Mouse (Mus musculus) CH12.LX (cell line): ENCODE data around the gene Cdkl3. TPM values are rescaled to one million over a fixed set of nuclear protein-coding genes. Genes with fewer than 3 reads are reported as not detected.

ENCODE experiments used
- DNase-seq: peaks from one replicate; pipeline ENCODE4 v3.0.0-alpha.2; 2013; ENCODE audit errors: extremely low read depth
- H3K27ac ChIP-seq: 2 replicates; pipeline ENCODE4 v1.5.1; 2012; ENCODE audit warnings: low read depth, mild to moderate bottlenecking, control low read depth, moderate library complexity; ENCODE audit not compliant: insufficient read depth
- H3K27me3 ChIP-seq: replicated peaks from 2 replicates; pipeline ENCODE3; 2012; ENCODE audit warnings: inconsistent platforms
- H3K36me3 ChIP-seq, 2 experiments: replicated peaks in 1 of 2; 2 replicates each; pipeline versions ENCODE3 to v1.6.1; 2012; ENCODE audit warnings: inconsistent platforms in 1 of 2, low read length in 1 of 2, mild to moderate bottlenecking in 1 of 2, mixed read lengths in 1 of 2, moderate library complexity in 1 of 2; ENCODE audit not compliant: control insufficient read depth in 1 of 2, insufficient read depth in 1 of 2
- H3K4me1 ChIP-seq, 2 experiments: 2 replicates each; pipeline ENCODE4 v1.6.1; 2012; ENCODE audit warnings: inconsistent platforms in 1 of 2, moderate library complexity in 1 of 2; ENCODE audit not compliant: insufficient read depth in 2 of 2, control insufficient read depth in 1 of 2
- H3K4me2 ChIP-seq: 2 replicates; pipeline ENCODE4 v1.6.1; 2012; ENCODE audit warnings: low read depth, mild to moderate bottlenecking, control low read depth; ENCODE audit not compliant: poor library complexity, insufficient read depth, severe bottlenecking
- H3K4me3 ChIP-seq, 3 experiments: fragments of 150-350 bp in 1 of 3; sonication (generic) in 1 of 3; replicated peaks in 1 of 3; 2 replicates each; pipeline versions ENCODE3 to v1.5.1; 2011 to 2012; ENCODE audit warnings: low read depth in 2 of 3, low read length in 2 of 3, mild to moderate bottlenecking in 2 of 3, moderate library complexity in 2 of 3, control low read depth in 1 of 3, improper control_type of control experiment in 1 of 3, inconsistent platforms in 1 of 3, mixed read lengths in 1 of 3; ENCODE audit not compliant: poor library complexity in 1 of 3
- H3K79me2 ChIP-seq: replicated peaks from 2 replicates; pipeline ENCODE4 v1.6.1; 2012; ENCODE audit warnings: mild to moderate bottlenecking, moderate library complexity; ENCODE audit not compliant: control insufficient read depth, poor library complexity, insufficient read depth, severe bottlenecking; ENCODE audit errors: extremely low read depth
- H3K9ac ChIP-seq: 2 replicates; pipeline ENCODE4 v1.6.1; 2012; ENCODE audit warnings: low read depth, mild to moderate bottlenecking, control low read depth, moderate library complexity; ENCODE audit not compliant: insufficient read depth
- H3K9me3 ChIP-seq: replicated peaks from 2 replicates; pipeline ENCODE3; 2012; ENCODE audit warnings: low read length, inconsistent platforms, mixed read lengths
- BHLHE40 ChIP-seq: IDR thresholded peaks from 2 replicates; pipeline ENCODE4 v1.6.1; 2011; ENCODE audit warnings: mild to moderate bottlenecking, low read depth, low read length, improper control_type of control experiment
- CHD1 ChIP-seq: IDR thresholded peaks from 2 replicates; pipeline ENCODE4 v1.6.1; 2012; ENCODE audit warnings: low read depth, low read length, improper control_type of control experiment, inconsistent platforms
- CHD2 ChIP-seq: IDR thresholded peaks from 2 replicates; pipeline ENCODE4 v1.6.1; 2011; ENCODE audit warnings: low read length, improper control_type of control experiment
- CTCF ChIP-seq, 2 experiments: IDR thresholded peaks in 1 of 2; conservative IDR thresholded peaks in 1 of 2; 2 replicates each; pipeline ENCODE4 v1.5.1; 2011 to 2012; ENCODE audit warnings: low read depth in 2 of 2, low read length in 2 of 2, improper control_type of control experiment in 1 of 2, inconsistent platforms in 1 of 2, mild to moderate bottlenecking in 1 of 2, moderate library complexity in 1 of 2
- E2F4 ChIP-seq: IDR thresholded peaks from 2 replicates; pipeline ENCODE4 v1.6.1; 2011; ENCODE audit warnings: low read depth, low read length, improper control_type of control experiment; ENCODE audit not compliant: insufficient replicate concordance
- ELF1 ChIP-seq: IDR thresholded peaks from 2 replicates; pipeline ENCODE4 v1.6.1; 2014; ENCODE audit warnings: low read depth, mild to moderate bottlenecking, inconsistent platforms, low read length, improper control_type of control experiment
- EP300 ChIP-seq: IDR thresholded peaks from 2 replicates; pipeline ENCODE4 v1.6.1; 2011; ENCODE audit warnings: low read length, improper control_type of control experiment
- ETS1 ChIP-seq: conservative IDR thresholded peaks from 2 replicates; pipeline ENCODE4 v1.6.1; 2012; ENCODE audit warnings: low read depth, mild to moderate bottlenecking, inconsistent platforms, low read length, improper control_type of control experiment, moderate library complexity
- GABPA ChIP-seq: IDR thresholded peaks from 2 replicates; pipeline ENCODE4 v1.6.1; 2012; ENCODE audit warnings: low read depth, low read length, improper control_type of control experiment, inconsistent platforms; ENCODE audit not compliant: insufficient replicate concordance
- HCFC1 ChIP-seq: IDR thresholded peaks from 2 replicates; pipeline ENCODE4 v1.6.1; 2012; ENCODE audit warnings: low read depth, mild to moderate bottlenecking, inconsistent platforms, low read length, improper control_type of control experiment
- IRF4 ChIP-seq: IDR thresholded peaks from 2 replicates; pipeline ENCODE4 v1.6.1; 2014; ENCODE audit warnings: low read depth, mild to moderate bottlenecking, inconsistent platforms, low read length, improper control_type of control experiment
- JUN ChIP-seq: IDR thresholded peaks from 2 replicates; pipeline ENCODE4 v1.6.1; 2011; ENCODE audit warnings: low read depth, mild to moderate bottlenecking, low read length, improper control_type of control experiment, moderate library complexity; ENCODE audit not compliant: insufficient read depth
- JUND ChIP-seq: conservative IDR thresholded peaks from 2 replicates; pipeline ENCODE4 v1.6.1; 2011; ENCODE audit warnings: low read depth, low read length, improper control_type of control experiment
- KAT2A ChIP-seq: IDR thresholded peaks from 2 replicates; pipeline ENCODE4 v1.6.1; 2012; ENCODE audit warnings: low read length, improper control_type of control experiment, inconsistent platforms; ENCODE audit not compliant: insufficient replicate concordance
- MAFK ChIP-seq: IDR thresholded peaks from 2 replicates; pipeline ENCODE4 v1.6.1; 2011; ENCODE audit warnings: low read length, improper control_type of control experiment; ENCODE audit not compliant: insufficient replicate concordance
- MAX ChIP-seq: IDR thresholded peaks from 2 replicates; pipeline ENCODE4 v1.6.1; 2011; ENCODE audit warnings: low read length, improper control_type of control experiment
- MAZ ChIP-seq: IDR thresholded peaks from 2 replicates; pipeline ENCODE4 v1.6.1; 2012; ENCODE audit warnings: low read depth, mild to moderate bottlenecking, inconsistent platforms, low read length, improper control_type of control experiment, moderate library complexity
- MEF2A ChIP-seq: IDR thresholded peaks from 2 replicates; pipeline ENCODE4 v1.6.1; 2014; ENCODE audit warnings: low read depth, mild to moderate bottlenecking, inconsistent platforms, low read length, improper control_type of control experiment, borderline replicate concordance
- MXI1 ChIP-seq: IDR thresholded peaks from 2 replicates; pipeline ENCODE4 v1.6.1; 2011; ENCODE audit warnings: mild to moderate bottlenecking, low read depth, low read length, improper control_type of control experiment
- MYC ChIP-seq: IDR thresholded peaks from 2 replicates; pipeline ENCODE4 v1.6.1; 2011; ENCODE audit warnings: low read depth, mild to moderate bottlenecking, improper control_type of control experiment, low read length
- NELFE ChIP-seq: IDR thresholded peaks from 2 replicates; pipeline ENCODE4 v1.6.1; 2011; ENCODE audit warnings: low read depth, low read length, improper control_type of control experiment
- NRF1 ChIP-seq: IDR thresholded peaks from 2 replicates; pipeline ENCODE4 v1.6.1; 2014; ENCODE audit warnings: low read depth, mild to moderate bottlenecking, inconsistent platforms, low read length, improper control_type of control experiment, moderate library complexity
- PAX5 ChIP-seq: IDR thresholded peaks from 2 replicates; pipeline ENCODE4 v1.6.1; 2012; ENCODE audit warnings: low read length, inconsistent platforms, mixed read lengths
- POLR2A ChIP-seq: IDR thresholded peaks from 2 replicates; pipeline ENCODE4 v1.6.1; 2011; ENCODE audit warnings: low read depth, mild to moderate bottlenecking, improper control_type of control experiment, low read length
- POLR2AphosphoS2 ChIP-seq: IDR thresholded peaks from 2 replicates; pipeline ENCODE4 v1.6.1; 2011; ENCODE audit warnings: low read depth, low read length, improper control_type of control experiment
- RAD21 ChIP-seq: IDR thresholded peaks from 2 replicates; pipeline ENCODE4 v1.6.1; 2011; ENCODE audit warnings: low read depth, mild to moderate bottlenecking, low read length, improper control_type of control experiment, moderate library complexity
- RCOR1 ChIP-seq: conservative IDR thresholded peaks from 2 replicates; pipeline ENCODE4 v1.6.1; 2012; ENCODE audit warnings: low read depth, mild to moderate bottlenecking, inconsistent platforms, low read length, improper control_type of control experiment
- SIN3A ChIP-seq: IDR thresholded peaks from 2 replicates; pipeline ENCODE4 v1.6.1; 2012; ENCODE audit warnings: low read length, improper control_type of control experiment, inconsistent platforms
- SMC3 ChIP-seq: IDR thresholded peaks from 2 replicates; pipeline ENCODE4 v1.6.1; 2011; ENCODE audit warnings: low read depth, low read length, improper control_type of control experiment
- TBP ChIP-seq: conservative IDR thresholded peaks from 2 replicates; pipeline ENCODE4 v1.6.1; 2011; ENCODE audit warnings: low read depth, low read length, improper control_type of control experiment
- TCF12 ChIP-seq: IDR thresholded peaks from 2 replicates; pipeline ENCODE4 v1.6.1; 2014; ENCODE audit warnings: low read depth, mild to moderate bottlenecking, inconsistent platforms, low read length, improper control_type of control experiment
- UBTF ChIP-seq: IDR thresholded peaks from 2 replicates; pipeline ENCODE4 v1.6.1; 2012; ENCODE audit warnings: low read depth, mild to moderate bottlenecking, inconsistent platforms, low read length, improper control_type of control experiment, moderate library complexity
- USF1 ChIP-seq: IDR thresholded peaks from 2 replicates; pipeline ENCODE4 v1.6.1; 2014; ENCODE audit warnings: low read depth, mild to moderate bottlenecking, inconsistent platforms, low read length, improper control_type of control experiment
- USF2 ChIP-seq: conservative IDR thresholded peaks from 2 replicates; pipeline ENCODE4 v1.6.1; 2011; ENCODE audit warnings: low read depth, low read length, improper control_type of control experiment
- ZC3H11A ChIP-seq: IDR thresholded peaks from 2 replicates; pipeline ENCODE4 v1.6.1; 2012; ENCODE audit warnings: low read depth, mild to moderate bottlenecking, inconsistent platforms, low read length, improper control_type of control experiment
- ZKSCAN1 ChIP-seq: IDR thresholded peaks from 2 replicates; pipeline ENCODE4 v1.6.1; 2012; ENCODE audit warnings: low read depth, inconsistent platforms, low read length, improper control_type of control experiment, borderline replicate concordance
- ZMIZ1 ChIP-seq: IDR thresholded peaks from 2 replicates; pipeline ENCODE4 v1.6.1; 2012; ENCODE audit warnings: low read depth, mild to moderate bottlenecking, inconsistent platforms, low read length, improper control_type of control experiment
- ZNF384 ChIP-seq: IDR thresholded peaks from 2 replicates; pipeline ENCODE4 v1.6.1; 2012; ENCODE audit warnings: low read depth, low read length, improper control_type of control experiment, inconsistent platforms
- dilution Hi-C: fragments of 300-500 bp; cut with MboI; formaldehyde crosslinking; loops from 2 replicates; pipeline ENCODE4 v1.14.3; 2020; ENCODE audit warnings: low sequenced_read_pairs; ENCODE audit not compliant: extremely low pct_unique_long_range_greater_than_20kb, extremely low pct_ligation_motif_present
- in situ Hi-C: fragments of 300-500 bp; cut with MboI; formaldehyde crosslinking; loops from 3 replicates; pipeline ENCODE4 v1.14.3; 2019; ENCODE audit warnings: low sequenced_read_pairs, low pct_ligation_motif_present, low pct_unique_long_range_greater_than_20kb, mixed read lengths
- polyA plus RNA-seq: library from polyadenylated mRNA; unstranded; fragments of >175 nt; gene quantifications from 2 replicates; pipeline ENCODE4 v1.2.1, GENCODE M21; 2012; ENCODE audit warnings: low read depth; ENCODE audit not compliant: insufficient read length
- total RNA-seq, 2 experiments: library from RNA; depleted of rRNA; stranded (reverse); fragments of 300-350 nt in 1 of 2; fragments of >200 nt in 1 of 2; gene quantifications; 2 replicates each; pipeline ENCODE4 v1.2.3; 2012 to 2014

Gene Cdkl3
- total and polyA plus RNA-seq, 3 experiments, result 4.4 to 9.7 (median 8.0) TPM

DNA sequence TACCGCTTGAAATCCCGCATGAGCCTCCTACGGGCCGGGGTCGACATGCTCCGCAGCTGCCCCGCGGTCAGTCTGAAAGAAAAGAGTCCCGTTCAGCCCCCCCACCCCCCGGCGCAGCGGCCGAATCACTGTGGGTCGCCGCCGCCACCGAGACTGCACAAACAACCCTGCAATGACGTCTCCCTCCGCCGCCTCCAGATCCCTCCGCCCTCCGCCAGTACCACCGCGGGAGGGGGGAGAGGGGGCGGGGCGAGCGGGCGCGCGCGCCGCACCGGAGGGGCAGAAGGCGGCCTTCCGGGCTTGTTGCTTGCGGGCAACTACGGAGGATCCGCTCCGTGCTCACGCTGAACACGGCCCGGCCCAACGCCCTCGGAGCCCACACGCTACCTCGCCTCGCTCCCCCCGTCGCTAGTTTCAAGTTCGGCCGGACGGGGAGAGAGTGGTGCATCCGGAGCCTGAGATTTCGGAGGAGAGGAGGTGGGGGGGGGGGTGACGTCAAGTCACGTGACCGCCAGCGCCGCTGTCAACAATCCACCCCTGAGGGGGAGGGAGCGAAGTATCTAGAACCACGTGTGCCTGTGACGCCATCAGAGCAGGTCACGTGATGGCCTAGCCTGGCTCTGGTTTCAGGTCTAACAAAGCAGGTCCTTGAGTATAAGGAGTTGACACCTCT lies 3.6 kb upstream of the Cdkl3 start, which contains the start of gene Ube2b:
TSS of gene Ube2b (minus strand) at position 473 of the 673 bp plus-strand sequence.
- no peaks in the 10 kb centered on the region for H3K27me3 ChIP-seq
- H3K4me1 ChIP-seq, result peaks cover 7 to 56% of the 10 kb centered on the region in 2 experiments; a peak in 3 of 4 replicates
- in situ Hi-C loops, result no loop called here
- TF ChIP-seq KAT2A (peak; percentile 92), JUND (peak; percentile 54), RCOR1 (no peak; the same call in 1 of the 2 replicates), UBTF (peak; percentile 94), ZNF384 (no peak), TCF12 (peak; percentile 86), MAX (peak; percentile 100), CHD2 (peak; percentile 53), CTCF (conservative IDR thresholded peaks at IDR 0.05 in 1 of 2, IDR thresholded peaks at IDR 0.05 in 1 of 2; ENCODE audit: low read depth in 2 of 2, low read length in 2 of 2) (no peak), USF2 (peak; percentile 100), PAX5 (no peak), EP300 (peak; percentile 70), NRF1 (no peak), ZC3H11A (no peak), E2F4 (no peak; the same call in 1 of the 2 replicates), JUN (peak; percentile 73), TBP (0 out of 2 replicates have a peak, but pooled peaks have one; percentile 47), SIN3A (peak; percentile 95), MYC (peak; percentile 96), ZMIZ1 (peak; percentile 63; the same call in 1 of the 2 replicates), MXI1 (peak; percentile 86), HCFC1 (peak; percentile 73; the same call in 1 of the 2 replicates), ETS1 (peak; percentile 89), ZKSCAN1 (no peak; the same call in 1 of the 2 replicates), POLR2AphosphoS2 (peak; percentile 28; the same call in 1 of the 2 replicates), IRF4 (peak; percentile 63; the same call in 1 of the 2 replicates), MEF2A (peak; percentile 45), MAFK (no peak), GABPA (no peak; the same call in 1 of the 2 replicates), CHD1 (peak; percentile 98), SMC3 (no peak), ELF1 (peak; percentile 63), NELFE (peak; percentile 66), POLR2A (peak; percentile 76), BHLHE40 (peak; percentile 100), RAD21 (no peak), MAZ (peak; percentile 94; the same call in 1 of the 2 replicates), USF1 (peak; percentile 99)
- H3K27ac ChIP-seq, result peak within 1 kb of the TSS; percentile 94
- H3K9ac ChIP-seq, result peak within 1 kb of the TSS; percentile 96
- H3K9me3 ChIP-seq, result no peaks in the 10 kb centered on the region
- DNase-seq, result peak; percentile 100
- peaks cover 19 to 27% of the 10 kb centered on the region in 2 experiments for H3K36me3 ChIP-seq
- H3K4me2 ChIP-seq, result peak within 1 kb of the TSS; percentile 85
- H3K79me2 ChIP-seq, result peaks cover 47% of the 10 kb centered on the region
- dilution Hi-C loops, result no loop called here
- H3K4me3 ChIP-seq, result peak within 1 kb of the TSS; percentile 76 to 95 (median 88)
